Mouse (Mus musculus) cortical plate, adult 2 months (tissue): ENCODE measurements around the gene Pdlim7.

Experiments
- CTCF ChIP-seq: fragments of 200-500 bp; IDR thresholded peaks from 2 replicates; pipeline ENCODE4 v1.5.1; 2011; ENCODE audit warnings: mild to moderate bottlenecking, control low read depth, low read length; ENCODE audit not compliant: insufficient read depth; ENCODE audit errors: extremely low read depth
- POLR2A ChIP-seq: fragments of 200-500 bp; IDR thresholded peaks from 2 replicates; pipeline ENCODE4 v1.6.1; 2011; ENCODE audit warnings: mild to moderate bottlenecking, low read length, control low read depth; ENCODE audit not compliant: insufficient read depth; ENCODE audit errors: extremely low read depth

- no peak for TF ChIP-seq CTCF
- TF ChIP-seq POLR2A: no peak
These were observed 5.6 kb downstream of the Pdlim7 start for GRCm38 (mm10) chr13:55507877-55508276.
